Mouse (Mus musculus) CH12.LX (cell line): ENCODE data around the gene Gsx2. TPM values are rescaled to one million over a fixed set of nuclear protein-coding genes. Genes with fewer than 3 reads are reported as not detected.

Source experiments
- DNase-seq: peaks from one replicate; pipeline ENCODE4 v3.0.0-alpha.2; 2013; ENCODE audit errors: extremely low read depth
- H3K27ac ChIP-seq: 2 replicates; pipeline ENCODE4 v1.5.1; 2012; ENCODE audit warnings: low read depth, mild to moderate bottlenecking, control low read depth, moderate library complexity; ENCODE audit not compliant: insufficient read depth
- H3K27me3 ChIP-seq: replicated peaks from 2 replicates; pipeline ENCODE3; 2012; ENCODE audit warnings: inconsistent platforms
- H3K36me3 ChIP-seq, 2 experiments: replicated peaks in 1 of 2; 2 replicates each; pipeline versions ENCODE3 to v1.6.1; 2012; ENCODE audit warnings: inconsistent platforms in 1 of 2, low read length in 1 of 2, mild to moderate bottlenecking in 1 of 2, mixed read lengths in 1 of 2, moderate library complexity in 1 of 2; ENCODE audit not compliant: control insufficient read depth in 1 of 2, insufficient read depth in 1 of 2
- H3K4me1 ChIP-seq, 2 experiments: 2 replicates each; pipeline ENCODE4 v1.6.1; 2012; ENCODE audit warnings: inconsistent platforms in 1 of 2, moderate library complexity in 1 of 2; ENCODE audit not compliant: insufficient read depth in 2 of 2, control insufficient read depth in 1 of 2
- H3K4me2 ChIP-seq: 2 replicates; pipeline ENCODE4 v1.6.1; 2012; ENCODE audit warnings: low read depth, mild to moderate bottlenecking, control low read depth; ENCODE audit not compliant: poor library complexity, insufficient read depth, severe bottlenecking
- H3K4me3 ChIP-seq, 3 experiments: fragments of 150-350 bp in 1 of 3; sonication (generic) in 1 of 3; replicated peaks in 1 of 3; 2 replicates each; pipeline versions ENCODE3 to v1.5.1; 2011 to 2012; ENCODE audit warnings: low read depth in 2 of 3, low read length in 2 of 3, mild to moderate bottlenecking in 2 of 3, moderate library complexity in 2 of 3, control low read depth in 1 of 3, improper control_type of control experiment in 1 of 3, inconsistent platforms in 1 of 3, mixed read lengths in 1 of 3; ENCODE audit not compliant: poor library complexity in 1 of 3
- H3K79me2 ChIP-seq: replicated peaks from 2 replicates; pipeline ENCODE4 v1.6.1; 2012; ENCODE audit warnings: mild to moderate bottlenecking, moderate library complexity; ENCODE audit not compliant: control insufficient read depth, poor library complexity, insufficient read depth, severe bottlenecking; ENCODE audit errors: extremely low read depth
- H3K9ac ChIP-seq: 2 replicates; pipeline ENCODE4 v1.6.1; 2012; ENCODE audit warnings: low read depth, mild to moderate bottlenecking, control low read depth, moderate library complexity; ENCODE audit not compliant: insufficient read depth
- H3K9me3 ChIP-seq: replicated peaks from 2 replicates; pipeline ENCODE3; 2012; ENCODE audit warnings: low read length, inconsistent platforms, mixed read lengths
- BHLHE40 ChIP-seq: IDR thresholded peaks from 2 replicates; pipeline ENCODE4 v1.6.1; 2011; ENCODE audit warnings: mild to moderate bottlenecking, low read depth, low read length, improper control_type of control experiment
- CHD2 ChIP-seq: IDR thresholded peaks from 2 replicates; pipeline ENCODE4 v1.6.1; 2011; ENCODE audit warnings: low read length, improper control_type of control experiment
- CTCF ChIP-seq, 2 experiments: IDR thresholded peaks in 1 of 2; conservative IDR thresholded peaks in 1 of 2; 2 replicates each; pipeline ENCODE4 v1.5.1; 2011 to 2012; ENCODE audit warnings: low read depth in 2 of 2, low read length in 2 of 2, improper control_type of control experiment in 1 of 2, inconsistent platforms in 1 of 2, mild to moderate bottlenecking in 1 of 2, moderate library complexity in 1 of 2
- E2F4 ChIP-seq: IDR thresholded peaks from 2 replicates; pipeline ENCODE4 v1.6.1; 2011; ENCODE audit warnings: low read depth, low read length, improper control_type of control experiment; ENCODE audit not compliant: insufficient replicate concordance
- EP300 ChIP-seq: IDR thresholded peaks from 2 replicates; pipeline ENCODE4 v1.6.1; 2011; ENCODE audit warnings: low read length, improper control_type of control experiment
- GABPA ChIP-seq: IDR thresholded peaks from 2 replicates; pipeline ENCODE4 v1.6.1; 2012; ENCODE audit warnings: low read depth, low read length, improper control_type of control experiment, inconsistent platforms; ENCODE audit not compliant: insufficient replicate concordance
- HCFC1 ChIP-seq: IDR thresholded peaks from 2 replicates; pipeline ENCODE4 v1.6.1; 2012; ENCODE audit warnings: low read depth, mild to moderate bottlenecking, inconsistent platforms, low read length, improper control_type of control experiment
- KAT2A ChIP-seq: IDR thresholded peaks from 2 replicates; pipeline ENCODE4 v1.6.1; 2012; ENCODE audit warnings: low read length, improper control_type of control experiment, inconsistent platforms; ENCODE audit not compliant: insufficient replicate concordance
- MAFK ChIP-seq: IDR thresholded peaks from 2 replicates; pipeline ENCODE4 v1.6.1; 2011; ENCODE audit warnings: low read length, improper control_type of control experiment; ENCODE audit not compliant: insufficient replicate concordance
- MAX ChIP-seq: IDR thresholded peaks from 2 replicates; pipeline ENCODE4 v1.6.1; 2011; ENCODE audit warnings: low read length, improper control_type of control experiment
- MAZ ChIP-seq: IDR thresholded peaks from 2 replicates; pipeline ENCODE4 v1.6.1; 2012; ENCODE audit warnings: low read depth, mild to moderate bottlenecking, inconsistent platforms, low read length, improper control_type of control experiment, moderate library complexity
- MEF2A ChIP-seq: IDR thresholded peaks from 2 replicates; pipeline ENCODE4 v1.6.1; 2014; ENCODE audit warnings: low read depth, mild to moderate bottlenecking, inconsistent platforms, low read length, improper control_type of control experiment, borderline replicate concordance
- MXI1 ChIP-seq: IDR thresholded peaks from 2 replicates; pipeline ENCODE4 v1.6.1; 2011; ENCODE audit warnings: mild to moderate bottlenecking, low read depth, low read length, improper control_type of control experiment
- PAX5 ChIP-seq: IDR thresholded peaks from 2 replicates; pipeline ENCODE4 v1.6.1; 2012; ENCODE audit warnings: low read length, inconsistent platforms, mixed read lengths
- POLR2A ChIP-seq: IDR thresholded peaks from 2 replicates; pipeline ENCODE4 v1.6.1; 2011; ENCODE audit warnings: low read depth, mild to moderate bottlenecking, improper control_type of control experiment, low read length
- POLR2AphosphoS2 ChIP-seq: IDR thresholded peaks from 2 replicates; pipeline ENCODE4 v1.6.1; 2011; ENCODE audit warnings: low read depth, low read length, improper control_type of control experiment
- RAD21 ChIP-seq: IDR thresholded peaks from 2 replicates; pipeline ENCODE4 v1.6.1; 2011; ENCODE audit warnings: low read depth, mild to moderate bottlenecking, low read length, improper control_type of control experiment, moderate library complexity
- RCOR1 ChIP-seq: conservative IDR thresholded peaks from 2 replicates; pipeline ENCODE4 v1.6.1; 2012; ENCODE audit warnings: low read depth, mild to moderate bottlenecking, inconsistent platforms, low read length, improper control_type of control experiment
- SIN3A ChIP-seq: IDR thresholded peaks from 2 replicates; pipeline ENCODE4 v1.6.1; 2012; ENCODE audit warnings: low read length, improper control_type of control experiment, inconsistent platforms
- SMC3 ChIP-seq: IDR thresholded peaks from 2 replicates; pipeline ENCODE4 v1.6.1; 2011; ENCODE audit warnings: low read depth, low read length, improper control_type of control experiment
- TCF12 ChIP-seq: IDR thresholded peaks from 2 replicates; pipeline ENCODE4 v1.6.1; 2014; ENCODE audit warnings: low read depth, mild to moderate bottlenecking, inconsistent platforms, low read length, improper control_type of control experiment
- UBTF ChIP-seq: IDR thresholded peaks from 2 replicates; pipeline ENCODE4 v1.6.1; 2012; ENCODE audit warnings: low read depth, mild to moderate bottlenecking, inconsistent platforms, low read length, improper control_type of control experiment, moderate library complexity
- USF1 ChIP-seq: IDR thresholded peaks from 2 replicates; pipeline ENCODE4 v1.6.1; 2014; ENCODE audit warnings: low read depth, mild to moderate bottlenecking, inconsistent platforms, low read length, improper control_type of control experiment
- USF2 ChIP-seq: conservative IDR thresholded peaks from 2 replicates; pipeline ENCODE4 v1.6.1; 2011; ENCODE audit warnings: low read depth, low read length, improper control_type of control experiment
- ZC3H11A ChIP-seq: IDR thresholded peaks from 2 replicates; pipeline ENCODE4 v1.6.1; 2012; ENCODE audit warnings: low read depth, mild to moderate bottlenecking, inconsistent platforms, low read length, improper control_type of control experiment
- ZKSCAN1 ChIP-seq: IDR thresholded peaks from 2 replicates; pipeline ENCODE4 v1.6.1; 2012; ENCODE audit warnings: low read depth, inconsistent platforms, low read length, improper control_type of control experiment, borderline replicate concordance
- ZMIZ1 ChIP-seq: IDR thresholded peaks from 2 replicates; pipeline ENCODE4 v1.6.1; 2012; ENCODE audit warnings: low read depth, mild to moderate bottlenecking, inconsistent platforms, low read length, improper control_type of control experiment
- dilution Hi-C: fragments of 300-500 bp; cut with MboI; formaldehyde crosslinking; loops from 2 replicates; pipeline ENCODE4 v1.14.3; 2020; ENCODE audit warnings: low sequenced_read_pairs; ENCODE audit not compliant: extremely low pct_unique_long_range_greater_than_20kb, extremely low pct_ligation_motif_present
- in situ Hi-C: fragments of 300-500 bp; cut with MboI; formaldehyde crosslinking; loops from 3 replicates; pipeline ENCODE4 v1.14.3; 2019; ENCODE audit warnings: low sequenced_read_pairs, low pct_ligation_motif_present, low pct_unique_long_range_greater_than_20kb, mixed read lengths
- polyA plus RNA-seq: library from polyadenylated mRNA; unstranded; fragments of >175 nt; gene quantifications from 2 replicates; pipeline ENCODE4 v1.2.1, GENCODE M21; 2012; ENCODE audit warnings: low read depth; ENCODE audit not compliant: insufficient read length
- total RNA-seq, 2 experiments: library from RNA; depleted of rRNA; stranded (reverse); fragments of 300-350 nt in 1 of 2; fragments of >200 nt in 1 of 2; gene quantifications; 2 replicates each; pipeline ENCODE4 v1.2.3; 2012 to 2014

Gene Gsx2
- total and polyA plus RNA-seq, 3 experiments: not detected

DNA sequence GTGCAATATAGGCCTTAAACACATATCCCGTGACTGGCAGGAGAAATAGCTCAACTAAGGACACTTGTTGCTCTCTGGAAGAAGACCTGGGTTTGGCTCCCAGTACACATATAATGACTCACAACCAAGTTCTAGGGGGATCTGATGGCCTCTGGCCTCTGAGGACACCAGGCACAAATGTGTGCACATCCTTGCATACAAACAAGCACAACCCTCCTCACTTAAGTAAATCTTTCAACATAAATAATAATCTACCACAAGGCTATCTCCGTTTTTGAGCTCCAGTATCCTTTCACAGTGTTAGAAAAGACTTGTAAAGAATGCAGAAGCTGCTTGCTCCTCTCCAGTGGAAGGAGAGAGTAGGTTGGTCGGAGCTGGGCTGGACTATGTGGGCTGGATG lies 1.7 kb upstream of the Gsx2 start:
- dilution Hi-C loops (no loop called here), in situ Hi-C loops (no loop called here)
- Histone ChIP-seq H3K9me3 (peaks cover 3% of the 10 kb centered on the region), H3K4me2 (no peak overlapping the region), H3K4me3 (no peak overlapping the region), H3K27me3 (no peaks in the 10 kb centered on the region), H3K36me3 (no peaks in the 10 kb centered on the region), H3K9ac (no peak overlapping the region), H3K27ac (no peak overlapping the region), H3K4me1 (peaks cover 0 to 10% of the 10 kb centered on the region in 2 experiments; a peak in 2 of 4 replicates), H3K79me2 (no peaks in the 10 kb centered on the region)
- DNase-seq: no peak
- TF ChIP-seq HCFC1 (no peak), BHLHE40 (no peak), ZMIZ1 (no peak), CHD2 (no peak), USF2 (no peak), SMC3 (no peak), TCF12 (no peak), E2F4 (no peak), KAT2A (no peak), USF1 (no peak), RAD21 (no peak), RCOR1 (no peak), POLR2AphosphoS2 (no peak), GABPA (no peak), MAZ (no peak), UBTF (no peak), POLR2A (no peak)

DNA sequence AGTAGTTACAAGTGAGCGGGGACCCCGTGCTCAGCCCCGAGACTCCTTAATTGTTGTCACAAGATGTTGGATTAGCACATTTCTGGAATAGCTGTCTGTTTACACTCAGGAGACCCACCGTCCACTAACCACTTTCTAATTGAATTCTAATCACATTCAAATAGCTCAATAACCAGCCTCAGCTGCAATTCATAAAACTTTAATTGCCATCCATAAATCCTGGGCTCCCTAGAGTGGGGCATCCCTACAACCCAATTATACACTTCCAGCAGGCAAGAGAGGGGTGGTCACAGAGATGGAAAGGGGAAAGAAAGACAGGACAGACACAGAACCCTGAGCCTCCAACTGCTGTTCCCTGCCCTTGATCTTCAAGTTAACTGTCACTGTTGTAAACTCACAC lies 1.3 kb upstream of the Gsx2 start:
- Histone ChIP-seq H3K27me3 (no peaks in the 10 kb centered on the region), H3K79me2 (no peaks in the 10 kb centered on the region), H3K4me3 (no peak overlapping the region), H3K27ac (no peak overlapping the region)
- no peak for DNase-seq
- TF ChIP-seq USF2: no peak
- TF ChIP-seq SIN3A: no peak
- no peak for TF ChIP-seq EP300
- TF ChIP-seq PAX5: no peak
- TF ChIP-seq ZKSCAN1: no peak
- TF ChIP-seq MEF2A: no peak
- no peak for TF ChIP-seq MAZ
- no peak for TF ChIP-seq POLR2A
- no peak for TF ChIP-seq MXI1
- no peak for TF ChIP-seq MAFK
- TF ChIP-seq CTCF (conservative IDR thresholded peaks at IDR 0.05 in 1 of 2, IDR thresholded peaks at IDR 0.05 in 1 of 2; ENCODE audit: low read depth in 2 of 2, low read length in 2 of 2): no peak
- TF ChIP-seq KAT2A: no peak
- TF ChIP-seq ZC3H11A: no peak
- no peak for TF ChIP-seq GABPA
- TF ChIP-seq MAX: no peak
- no peak for TF ChIP-seq BHLHE40
- TF ChIP-seq CHD2: no peak
- TF ChIP-seq, all 38 proteins: peak for 0
- Histone ChIP-seq H3K4me2 (no peak overlapping the region), H3K9ac (no peak overlapping the region), H3K9me3 (peaks cover 3% of the 10 kb centered on the region), H3K4me1 (peaks cover 0 to 11% of the 10 kb centered on the region in 2 experiments; a peak in 2 of 4 replicates), H3K36me3 (no peaks in the 10 kb centered on the region)
- dilution Hi-C loops: no loop called here
- in situ Hi-C loops: no loop called here
